Comparison of ENCODE assay signal across 39 mouse cellular contexts in the genomic region with DNA sequence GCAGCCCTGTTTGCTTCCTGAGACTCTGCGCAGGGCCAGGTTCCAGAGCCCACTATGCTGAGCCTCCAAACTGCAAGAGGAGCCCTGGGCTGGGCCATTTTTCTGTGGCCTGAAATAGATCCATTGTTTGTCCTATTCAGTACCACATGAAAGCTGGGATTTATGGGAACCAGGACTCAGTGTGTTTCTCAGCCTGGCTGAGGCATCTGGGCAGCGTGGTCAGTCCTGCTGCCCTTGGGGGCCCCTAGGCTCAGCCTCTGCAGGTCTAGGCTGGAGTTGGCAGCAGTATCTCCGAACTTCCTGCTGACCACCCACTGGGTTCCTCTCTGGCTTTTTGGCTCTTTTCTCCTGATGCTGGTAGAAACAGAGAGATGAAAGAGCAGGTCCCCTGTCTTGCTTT. TPM values are rescaled to one million over a fixed set of nuclear protein-coding genes. Genes with fewer than 3 reads are reported as not detected.
DNase-seq lines count a peak whose midpoint lies in the region; ATAC-seq and TF ChIP-seq lines count a peak whose summit lies in the region.
"Had no signal": no experiment of that assay in that cellular context is flagged by ENCODE, and none has a peak within 500 bp of the region (broad histone marks: within the 10 kb centered on the region; RNA-seq: fewer than 3 reads in every experiment).

No protein-coding gene starts in this region.

- H3K36me3 ChIP-seq in forebrain, embryonic 11.5 days (ENCODE audit: control insufficient read depth, insufficient read depth, low read length), result no peaks in the 10 kb centered on the region
- H3K36me3 ChIP-seq in forebrain, embryonic 12.5 days (replicated peaks), result no peaks in the 10 kb centered on the region
- no peaks in the 10 kb centered on the region for H3K36me3 ChIP-seq in midbrain, embryonic 14.5 days (ENCODE audit: control insufficient read depth, insufficient read depth, low read length)
- no peaks in the 10 kb centered on the region for H3K36me3 ChIP-seq in liver, embryonic 11.5 days (ENCODE audit: control insufficient read depth, insufficient read depth, low read length)
- H3K36me3 ChIP-seq: embryonic facial prominence, embryonic 10.5 days; embryonic facial prominence, embryonic 15.5 days; heart, embryonic 13.5 days; kidney, embryonic 15.5 days; limb, embryonic 13.5 days; liver, embryonic 12.5 days had no signal

- WGBS in forebrain, embryonic 11.5 days, result 50% methylated on average over 3 of the region's 3 CpGs
- 49% methylated on average over 3 of the region's 3 CpGs for WGBS in forebrain, embryonic 12.5 days
- WGBS in midbrain, embryonic 14.5 days, result 60% methylated on average over 3 of the region's 3 CpGs
- 49% methylated on average over 3 of the region's 3 CpGs for WGBS in liver, embryonic 11.5 days

- H3K4me2 ChIP-seq in forebrain, embryonic 11.5 days (ENCODE audit: low read depth, low read length, severe bottlenecking), result no peak overlapping the region
- H3K4me2 ChIP-seq in forebrain, embryonic 12.5 days, result no peak overlapping the region
- no peak overlapping the region for H3K4me2 ChIP-seq in midbrain, embryonic 14.5 days (ENCODE audit: low read length)
- H3K4me2 ChIP-seq in liver, embryonic 11.5 days, result no peak overlapping the region
- H3K4me2 ChIP-seq: embryonic facial prominence, embryonic 15.5 days; heart, embryonic 13.5 days; kidney, embryonic 15.5 days; limb, embryonic 13.5 days; liver, embryonic 12.5 days had no signal

- no peaks in the 10 kb centered on the region for H3K27me3 ChIP-seq in forebrain, embryonic 11.5 days (ENCODE audit: control insufficient read depth, insufficient read depth, low read length)
- peaks cover 5% of the 10 kb centered on the region for H3K27me3 ChIP-seq in forebrain, embryonic 12.5 days
- no peaks in the 10 kb centered on the region for H3K27me3 ChIP-seq in midbrain, embryonic 14.5 days (ENCODE audit: control insufficient read depth, insufficient read depth, low read length)
- H3K27me3 ChIP-seq in liver, embryonic 11.5 days (replicated peaks; ENCODE audit: control insufficient read depth, insufficient read depth, low read length), result no peaks in the 10 kb centered on the region; the same call in 1 of the 2 replicates
- H3K27me3 ChIP-seq: embryonic facial prominence, embryonic 15.5 days had no signal

- no peaks in the 10 kb centered on the region for H3K9me3 ChIP-seq in forebrain, embryonic 11.5 days (ENCODE audit: control insufficient read depth, low read length)
- no peaks in the 10 kb centered on the region for H3K9me3 ChIP-seq in forebrain, embryonic 12.5 days
- no peaks in the 10 kb centered on the region for H3K9me3 ChIP-seq in midbrain, embryonic 14.5 days (ENCODE audit: control insufficient read depth, low read length)
- no peaks in the 10 kb centered on the region for H3K9me3 ChIP-seq in liver, embryonic 11.5 days (ENCODE audit: control insufficient read depth, low read length)
- H3K9me3 ChIP-seq: embryonic facial prominence, embryonic 10.5 days; embryonic facial prominence, embryonic 15.5 days; heart, embryonic 13.5 days; kidney, embryonic 15.5 days; limb, embryonic 13.5 days; liver, embryonic 12.5 days; megakaryocyte, embryonic 14.5 days had no signal

- ATAC-seq in forebrain, embryonic 11.5 days (replicated peaks; ENCODE audit: low FRiP score), result no peak
- no peak for ATAC-seq in forebrain, embryonic 12.5 days (ENCODE audit: low FRiP score)
- ATAC-seq in midbrain, embryonic 14.5 days (ENCODE audit: low FRiP score, low TSS enrichment), result no peak
- ATAC-seq in liver, embryonic 11.5 days (replicated peaks; ENCODE audit: low FRiP score), result no peak
- ATAC-seq: liver, embryonic 12.5 days; liver, postnatal 0 days; lung, postnatal 0 days had no signal

- no peak overlapping the region for H3K4me3 ChIP-seq in forebrain, embryonic 11.5 days (ENCODE audit: low read depth, low read length)
- no peak overlapping the region for H3K4me3 ChIP-seq in forebrain, embryonic 12.5 days (replicated peaks)
- H3K4me3 ChIP-seq in layer of hippocampus, adult 2 months, result no peak overlapping the region
- no peak overlapping the region for H3K4me3 ChIP-seq in midbrain, embryonic 14.5 days (replicated peaks; ENCODE audit: low read depth, low read length)
- no peak overlapping the region for H3K4me3 ChIP-seq in liver, embryonic 11.5 days (ENCODE audit: low read depth, low read length)
- H3K4me3 ChIP-seq in gastrocnemius, adult 2 months, result no peak overlapping the region
- H3K4me3 ChIP-seq: embryonic facial prominence, embryonic 10.5 days; embryonic facial prominence, embryonic 15.5 days; heart, embryonic 13.5 days; kidney, embryonic 15.5 days; limb, embryonic 13.5 days; liver, embryonic 12.5 days; megakaryocyte, embryonic 14.5 days had no signal

- no peak for TF ChIP-seq CTCF in layer of hippocampus, adult 2 months (conservative IDR thresholded peaks at IDR 0.05)
- TF ChIP-seq CTCF in gastrocnemius, adult 2 months (IDR thresholded peaks at IDR 0.05), result no peak

- no peak for DNase-seq in forebrain, embryonic 11.5 days (ENCODE audit: low spot score)
- no peak for DNase-seq in layer of hippocampus, adult 2 months (ENCODE audit: low spot score in 2 of 2)
- DNase-seq in layer of hippocampus, postnatal 10 days (ENCODE audit: low spot score in 2 of 2), result no peak
- DNase-seq in brain, adult 2 months (ENCODE audit: low read depth, low spot score), result peak; percentile 44
- no peak for DNase-seq in midbrain, embryonic 14.5 days
- DNase-seq in liver, embryonic 11.5 days (ENCODE audit: low spot score), result no peak
- no peak for DNase-seq in gastrocnemius, adult 2 months
- DNase-seq: cerebellum, adult 8-10 months; cerebellum, postnatal 25 days; gastrocnemius, postnatal 10 days; heart, postnatal 10 days; kidney, adult 18-20 months; kidney, postnatal 25 days; liver, postnatal 0 days; right cerebral cortex, postnatal 4 days; thymus, adult 18-20 months had no signal

- H3K9ac ChIP-seq in forebrain, embryonic 11.5 days (ENCODE audit: low read length), result peak overlapping the region; percentile 21; the same call in 1 of the 2 replicates
- no peak overlapping the region for H3K9ac ChIP-seq in forebrain, embryonic 12.5 days
- peak overlapping the region; percentile 16; the same call in 1 of the 2 replicates for H3K9ac ChIP-seq in midbrain, embryonic 14.5 days (replicated peaks; ENCODE audit: low read length)
- H3K9ac ChIP-seq in liver, embryonic 11.5 days (ENCODE audit: low read depth, low read length), result no peak overlapping the region
- H3K9ac ChIP-seq: embryonic facial prominence, embryonic 15.5 days; heart, embryonic 13.5 days; kidney, embryonic 15.5 days; limb, embryonic 13.5 days; liver, embryonic 12.5 days; liver, postnatal 0 days had no signal

- intact Hi-C loops in gastrocnemius, adult 2 months (cut with DNase I), result no loop called here

- no peaks in the 10 kb centered on the region for H3K4me1 ChIP-seq in forebrain, embryonic 11.5 days (replicated peaks; ENCODE audit: control insufficient read depth, insufficient read depth, low read length)
- peaks cover 13% of the 10 kb centered on the region for H3K4me1 ChIP-seq in forebrain, embryonic 12.5 days
- no peaks in the 10 kb centered on the region for H3K4me1 ChIP-seq in midbrain, embryonic 14.5 days (ENCODE audit: control insufficient read depth, insufficient read depth, low read length)
- H3K4me1 ChIP-seq in liver, embryonic 11.5 days (replicated peaks; ENCODE audit: control insufficient read depth, insufficient read depth, low read length), result no peaks in the 10 kb centered on the region
- H3K4me1 ChIP-seq: heart, embryonic 13.5 days had no signal

- H3K27ac ChIP-seq in forebrain, embryonic 11.5 days (ENCODE audit: low read depth, low read length), result no peak overlapping the region
- H3K27ac ChIP-seq in forebrain, embryonic 12.5 days, result no peak overlapping the region
- peak overlapping the region; percentile 51; the same call in 1 of the 2 replicates for H3K27ac ChIP-seq in layer of hippocampus, adult 2 months
- no peak overlapping the region for H3K27ac ChIP-seq in midbrain, embryonic 14.5 days (replicated peaks; ENCODE audit: low read depth, low read length)
- no peak overlapping the region for H3K27ac ChIP-seq in liver, embryonic 11.5 days (ENCODE audit: low read depth, low read length)
- no peak overlapping the region for H3K27ac ChIP-seq in gastrocnemius, adult 2 months
- H3K27ac ChIP-seq: embryonic facial prominence, embryonic 10.5 days; embryonic facial prominence, embryonic 15.5 days; heart, embryonic 13.5 days; kidney, embryonic 15.5 days; limb, embryonic 13.5 days; liver, embryonic 12.5 days; stomach, postnatal 0 days had no signal

RNA-seq across cellular contexts. Expression of gene Otos, which starts 2.8 kb away (rescaled TPM):
- not detected in 2 replicates for polyA plus RNA-seq in forebrain, embryonic 11.5 days (2014; fragmentation: Nextera tagmentation; extraction: Ambion mirVana)
- 0.12 and 0.20 TPM in 2 replicates for polyA plus RNA-seq in forebrain, embryonic 12.5 days (2016; fragmentation: Nextera tagmentation; extraction: Ambion mirVana)
- total RNA-seq in layer of hippocampus, adult 2 months (2021), result 1 to 10 TPM in 1 of 2 experiments, under 1 TPM in 1; 0.61 to 1.2 TPM
- total RNA-seq in layer of hippocampus, postnatal 10 days (2021), result 1 to 10 TPM in 1 of 2 experiments, under 1 TPM in 1; 0.58 to 1.1 TPM
- 0.21 and 0.46 TPM in 2 replicates for polyA plus RNA-seq in midbrain, embryonic 14.5 days (2014; fragmentation: Nextera tagmentation; extraction: Ambion mirVana)
- not detected in 2 replicates for polyA plus RNA-seq in liver, embryonic 11.5 days (2014; fragmentation: Nextera tagmentation; extraction: Ambion mirVana)
- total RNA-seq in gastrocnemius, adult 2 months (2021), result not detected
- total RNA-seq: adrenal gland, adult 18-20 months; adrenal gland, postnatal 36 days; heart, adult 8-10 months; heart, postnatal 10 days; left cerebral cortex, postnatal 36 days; monocyte, adult 5-6 weeks had no signal
- polyA plus RNA-seq: heart, embryonic 13.5 days; limb, embryonic 13.5 days had no signal

RNA-seq across cellular contexts. Expression of gene Cops9, which starts 9.7 kb away (rescaled TPM):
- polyA plus RNA-seq in forebrain, embryonic 11.5 days (2014; fragmentation: Nextera tagmentation; extraction: Ambion mirVana), result 346 and 366 TPM in 2 replicates
- 383 and 390 TPM in 2 replicates for polyA plus RNA-seq in forebrain, embryonic 12.5 days (2016; fragmentation: Nextera tagmentation; extraction: Ambion mirVana)
- 100 to 1,000 TPM; 321 to 335 TPM for total RNA-seq in layer of hippocampus, adult 2 months (2021)
- total RNA-seq in layer of hippocampus, postnatal 10 days (2021), result 100 to 1,000 TPM; 282 to 343 TPM
- polyA plus RNA-seq in midbrain, embryonic 14.5 days (2014; fragmentation: Nextera tagmentation; extraction: Ambion mirVana), result 536 and 755 TPM in 2 replicates
- 320 and 354 TPM in 2 replicates for polyA plus RNA-seq in liver, embryonic 11.5 days (2014; fragmentation: Nextera tagmentation; extraction: Ambion mirVana)
- 100 to 1,000 TPM; 171 to 192 TPM for total RNA-seq in gastrocnemius, adult 2 months (2021)

RNA-seq across cellular contexts. Expression of gene Olfr12, which starts 33.9 kb away (rescaled TPM):
- polyA plus RNA-seq in forebrain, embryonic 11.5 days (2014; fragmentation: Nextera tagmentation; extraction: Ambion mirVana), result 0.15 TPM in 1 of 2 replicates, not detected in the other
- polyA plus RNA-seq in forebrain, embryonic 12.5 days (2016; fragmentation: Nextera tagmentation; extraction: Ambion mirVana), result not detected in 2 replicates
- total RNA-seq in layer of hippocampus, adult 2 months (2021), result under 1 TPM in 1 of 2 experiments, not detected in 1; 0.08 TPM
- total RNA-seq in layer of hippocampus, postnatal 10 days (2021), result not detected
- not detected in 2 replicates for polyA plus RNA-seq in midbrain, embryonic 14.5 days (2014; fragmentation: Nextera tagmentation; extraction: Ambion mirVana)
- not detected in 2 replicates for polyA plus RNA-seq in liver, embryonic 11.5 days (2014; fragmentation: Nextera tagmentation; extraction: Ambion mirVana)
- not detected for total RNA-seq in gastrocnemius, adult 2 months (2021)
- total RNA-seq: adrenal gland, adult 18-20 months; adrenal gland, postnatal 36 days; gastrocnemius, postnatal 10 days; heart, adult 8-10 months; heart, postnatal 10 days; hematopoietic stem cell, adult 5-6 weeks; layer of hippocampus, adult 18-20 months; left cerebral cortex, adult 8-10 months; left cerebral cortex, postnatal 36 days; MEL; monocyte, adult 5-6 weeks had no signal
- polyA plus RNA-seq: embryonic facial prominence, embryonic 10.5 days; gonadal fat pad, adult 2 months; heart, embryonic 13.5 days; intestine, embryonic 14.5 days; kidney, embryonic 15.5 days; limb, embryonic 13.5 days; liver, embryonic 12.5 days; liver, postnatal 0 days; lung, postnatal 0 days; spleen, adult 2 months; stomach, postnatal 0 days had no signal

RNA-seq across cellular contexts. Expression of gene Olfr1410, which starts 45.9 kb away (rescaled TPM):
- polyA plus RNA-seq in forebrain, embryonic 11.5 days (2014; fragmentation: Nextera tagmentation; extraction: Ambion mirVana), result not detected in 2 replicates
- polyA plus RNA-seq in forebrain, embryonic 12.5 days (2016; fragmentation: Nextera tagmentation; extraction: Ambion mirVana), result not detected in 2 replicates
- total RNA-seq in layer of hippocampus, adult 2 months (2021), result not detected
- total RNA-seq in layer of hippocampus, postnatal 10 days (2021), result not detected
- polyA plus RNA-seq in midbrain, embryonic 14.5 days (2014; fragmentation: Nextera tagmentation; extraction: Ambion mirVana), result not detected in 2 replicates
- not detected in 2 replicates for polyA plus RNA-seq in liver, embryonic 11.5 days (2014; fragmentation: Nextera tagmentation; extraction: Ambion mirVana)
- total RNA-seq in gastrocnemius, adult 2 months (2021), result not detected
- total RNA-seq: adrenal gland, adult 18-20 months; adrenal gland, postnatal 36 days; gastrocnemius, postnatal 10 days; heart, adult 8-10 months; heart, postnatal 10 days; hematopoietic stem cell, adult 5-6 weeks; layer of hippocampus, adult 18-20 months; layer of hippocampus, postnatal 25 days; left cerebral cortex, adult 8-10 months; left cerebral cortex, postnatal 36 days; MEL; monocyte, adult 5-6 weeks had no signal
- polyA plus RNA-seq: embryonic facial prominence, embryonic 10.5 days; embryonic facial prominence, embryonic 15.5 days; gonadal fat pad, adult 2 months; heart, embryonic 13.5 days; intestine, embryonic 14.5 days; kidney, embryonic 15.5 days; limb, embryonic 13.5 days; liver, embryonic 12.5 days; liver, postnatal 0 days; lung, postnatal 0 days; spleen, adult 2 months; stomach, postnatal 0 days had no signal

RNA-seq across cellular contexts. Expression of gene Olfr1411, which starts 57.3 kb away (rescaled TPM):
- polyA plus RNA-seq in forebrain, embryonic 11.5 days (2014; fragmentation: Nextera tagmentation; extraction: Ambion mirVana), result not detected in 2 replicates
- polyA plus RNA-seq in forebrain, embryonic 12.5 days (2016; fragmentation: Nextera tagmentation; extraction: Ambion mirVana), result not detected in 2 replicates
- total RNA-seq in layer of hippocampus, adult 2 months (2021), result not detected
- not detected for total RNA-seq in layer of hippocampus, postnatal 10 days (2021)
- not detected in 2 replicates for polyA plus RNA-seq in midbrain, embryonic 14.5 days (2014; fragmentation: Nextera tagmentation; extraction: Ambion mirVana)
- polyA plus RNA-seq in liver, embryonic 11.5 days (2014; fragmentation: Nextera tagmentation; extraction: Ambion mirVana), result not detected in 2 replicates
- total RNA-seq in gastrocnemius, adult 2 months (2021), result not detected
- total RNA-seq: adrenal gland, adult 18-20 months; adrenal gland, postnatal 36 days; gastrocnemius, postnatal 10 days; heart, adult 8-10 months; heart, postnatal 10 days; hematopoietic stem cell, adult 5-6 weeks; layer of hippocampus, adult 18-20 months; layer of hippocampus, postnatal 25 days; left cerebral cortex, adult 8-10 months; left cerebral cortex, postnatal 36 days; MEL; monocyte, adult 5-6 weeks had no signal
- polyA plus RNA-seq: embryonic facial prominence, embryonic 10.5 days; embryonic facial prominence, embryonic 15.5 days; gonadal fat pad, adult 2 months; heart, embryonic 13.5 days; intestine, embryonic 14.5 days; kidney, embryonic 15.5 days; limb, embryonic 13.5 days; liver, embryonic 12.5 days; liver, postnatal 0 days; lung, postnatal 0 days; spleen, adult 2 months; stomach, postnatal 0 days had no signal

Comparison
In these comparisons a context has a peak if more than half of its experiments do, and no peak if none do; other contexts are left out.
1. H3K9ac ChIP-seq: peak in forebrain, embryonic 11.5 days (single experiment) and midbrain, embryonic 14.5 days (single experiment); none in forebrain, embryonic 12.5 days (single experiment) and liver, embryonic 11.5 days (single experiment).